Mouse (Mus musculus): ENCODE data around the gene Slc35g2. TPM values are rescaled to one million over a fixed set of nuclear protein-coding genes. Genes with fewer than 3 reads are reported as not detected.

Gene Slc35g2
- total and polyA plus RNA-seq, 3 experiments = 3.0 to 5.0 (median 3.9) TPM

- H3K4me1 ChIP-seq (ENCODE audit: control insufficient read depth, insufficient read depth, low read length) = peaks cover 6% of the 10 kb centered on the region
- no peaks in the 10 kb centered on the region for H3K27me3 ChIP-seq (ENCODE audit: control insufficient read depth, insufficient read depth, low read length)
- 2% methylated on average over 2 of the region's 2 CpGs for WGBS
- no peak for TF ChIP-seq EP300 (IDR thresholded peaks at IDR 0.05; ENCODE audit: insufficient read depth, low read depth, low read length)
- TF ChIP-seq CTCF (IDR thresholded peaks at IDR 0.05) = peak; percentile 86
- TF ChIP-seq POLR2A (IDR thresholded peaks at IDR 0.05; ENCODE audit: insufficient read depth, low read depth, low read length) = no peak
- H3K79me2 ChIP-seq (replicated peaks; ENCODE audit: control insufficient read depth, insufficient read depth, low read length) = peaks cover 8% of the 10 kb centered on the region
- no peak overlapping the region for H3K9ac ChIP-seq (ENCODE audit: low read depth, low read length)
- peak overlapping the region; percentile 50 for H3K27ac ChIP-seq
- intact Hi-C loops (cut with DNase I) = loop anchor here (1.0 to 2.0 kb wide), 4 partner anchors 25 to 396 kb away; partner anchors contain the start of gene Slc35g2
- peak in 1 of 2 experiments; percentile 30 for DNase-seq
- no peak overlapping the region for H3K4me3 ChIP-seq
- peaks cover 11% of the 10 kb centered on the region; the same call in 1 of the 2 replicates for H3K36me3 ChIP-seq (ENCODE audit: control insufficient read depth, insufficient read depth, low read length)
Measured at GRCm38 (mm10) chr9:100520586-100520985, 50.3 kb downstream of the Slc35g2 start.

DNA sequence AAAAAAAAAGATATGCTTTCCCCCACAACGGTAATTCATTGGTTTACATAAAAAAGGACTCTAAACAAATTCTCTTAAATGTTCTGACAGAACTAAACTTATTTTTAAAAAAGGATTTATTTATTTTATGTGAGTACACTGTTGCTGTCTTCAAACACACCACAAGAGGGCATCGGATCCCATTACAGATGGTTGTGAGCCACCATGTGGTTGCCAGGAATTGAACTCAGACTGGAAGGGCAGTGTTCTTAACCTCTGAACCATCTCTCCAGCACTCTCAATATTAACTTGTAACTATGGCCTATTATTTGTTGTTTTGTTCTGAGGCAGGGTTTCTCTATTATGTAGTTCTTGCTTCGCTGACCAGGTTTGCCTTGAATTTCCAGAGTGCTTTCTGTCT lies 50.9 kb downstream of the Slc35g2 start:
- peaks cover 6% of the 10 kb centered on the region for H3K4me1 ChIP-seq (ENCODE audit: control insufficient read depth, insufficient read depth, low read length)
- TF ChIP-seq CTCF (IDR thresholded peaks at IDR 0.05) = peak; percentile 58
- TF ChIP-seq POLR2A (IDR thresholded peaks at IDR 0.05; ENCODE audit: insufficient read depth, low read depth, low read length) = no peak
- H3K36me3 ChIP-seq (ENCODE audit: control insufficient read depth, insufficient read depth, low read length) = peaks cover 11% of the 10 kb centered on the region; the same call in 1 of the 2 replicates
- intact Hi-C loops (cut with DNase I) = loop anchor here (1.0 to 2.0 kb wide), 4 partner anchors 25 to 397 kb away; partner anchors contain the start of gene Slc35g2
- no peak for DNase-seq
- H3K79me2 ChIP-seq (replicated peaks; ENCODE audit: control insufficient read depth, insufficient read depth, low read length) = peaks cover 8% of the 10 kb centered on the region
- H3K27ac ChIP-seq = peak overlapping the region; percentile 50
- no peak overlapping the region for H3K4me3 ChIP-seq
- H3K9ac ChIP-seq (ENCODE audit: low read depth, low read length) = no peak overlapping the region
- 98% methylated on average over 3 of the region's 3 CpGs for WGBS
- no peaks in the 10 kb centered on the region for H3K27me3 ChIP-seq (ENCODE audit: control insufficient read depth, insufficient read depth, low read length)

DNA sequence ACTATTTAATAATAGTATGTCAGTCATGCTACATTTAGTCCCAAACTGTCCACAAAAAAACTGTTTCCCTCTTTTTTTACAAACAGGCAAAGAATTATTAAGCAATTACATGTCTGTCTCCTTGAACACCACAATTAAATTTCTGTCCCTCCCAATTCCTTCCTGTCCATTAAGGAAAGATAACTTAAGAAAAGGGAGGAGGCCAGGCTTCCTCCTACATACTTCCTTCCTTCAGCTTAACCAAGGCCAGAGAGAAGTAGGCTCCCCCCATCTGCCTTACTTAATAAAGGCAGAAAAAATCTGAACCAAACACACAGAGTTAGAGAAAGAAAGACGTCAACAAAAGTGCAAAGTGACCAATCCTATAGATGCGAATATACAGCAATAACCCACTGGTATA lies 63.3 kb downstream of the Slc35g2 start:
- DNase-seq = no peak
- H3K27me3 ChIP-seq (ENCODE audit: control insufficient read depth, insufficient read depth, low read length) = no peaks in the 10 kb centered on the region
- H3K36me3 ChIP-seq (ENCODE audit: control insufficient read depth, insufficient read depth, low read length) = peaks cover 34% of the 10 kb centered on the region
- H3K79me2 ChIP-seq (replicated peaks; ENCODE audit: control insufficient read depth, insufficient read depth, low read length) = no peaks in the 10 kb centered on the region
- 52% methylated on average over 2 of the region's 2 CpGs for WGBS
- intact Hi-C loops (cut with DNase I) = loop anchor here (2.0 kb wide), 3 partner anchors 15 to 53 kb away; no protein-coding TSS in a partner anchor
- no peak overlapping the region for H3K9ac ChIP-seq (ENCODE audit: low read depth, low read length)
- peaks cover 4% of the 10 kb centered on the region for H3K4me1 ChIP-seq (ENCODE audit: control insufficient read depth, insufficient read depth, low read length)
- peak overlapping the region; percentile 83 for H3K27ac ChIP-seq
- no peak; the same call in 1 of the 2 replicates for TF ChIP-seq POLR2A (IDR thresholded peaks at IDR 0.05; ENCODE audit: insufficient read depth, low read depth, low read length)
- no peak for TF ChIP-seq EP300 (IDR thresholded peaks at IDR 0.05; ENCODE audit: insufficient read depth, low read depth, low read length)
- TF ChIP-seq CTCF (IDR thresholded peaks at IDR 0.05) = no peak
- peak overlapping the region; percentile 47; the same call in 1 of the 2 replicates for H3K4me3 ChIP-seq

DNA sequence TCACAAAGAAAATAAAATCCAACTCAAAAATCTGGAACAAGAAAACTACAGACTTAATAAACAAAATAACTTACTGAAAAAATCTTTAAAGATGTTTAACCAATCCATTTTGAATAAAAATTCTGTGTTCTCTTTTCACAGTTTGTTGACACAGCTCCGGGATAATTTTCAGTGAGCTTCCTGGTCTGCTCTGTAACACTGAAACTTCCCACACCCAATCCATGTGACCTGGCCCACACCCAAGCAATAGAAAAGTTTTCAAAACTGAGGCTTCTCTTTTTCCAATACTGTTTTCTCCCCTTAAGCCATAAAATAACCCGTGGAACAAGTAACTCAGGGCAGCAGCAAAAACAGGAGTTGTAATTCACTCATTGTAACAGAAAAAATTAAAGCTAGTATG lies 64.2 kb downstream of the Slc35g2 start:
- peak overlapping the region; percentile 80 for H3K27ac ChIP-seq
- H3K4me1 ChIP-seq (ENCODE audit: control insufficient read depth, insufficient read depth, low read length) = peaks cover 4% of the 10 kb centered on the region
- TF ChIP-seq EP300 (IDR thresholded peaks at IDR 0.05; ENCODE audit: insufficient read depth, low read depth, low read length) (0 out of 2 replicates have a peak, but pooled peaks have one; percentile 40), CTCF (IDR thresholded peaks at IDR 0.05) (no peak), POLR2A (IDR thresholded peaks at IDR 0.05; ENCODE audit: insufficient read depth, low read depth, low read length) (peak; percentile 63)
- H3K4me3 ChIP-seq = peak overlapping the region; percentile 47
- no peaks in the 10 kb centered on the region for H3K27me3 ChIP-seq (ENCODE audit: control insufficient read depth, insufficient read depth, low read length)
- intact Hi-C loops (cut with DNase I) = loop anchor here (2.0 kb wide), 3 partner anchors 14 to 52 kb away; no protein-coding TSS in a partner anchor
- no peak overlapping the region for H3K9ac ChIP-seq (ENCODE audit: low read depth, low read length)
- H3K79me2 ChIP-seq (replicated peaks; ENCODE audit: control insufficient read depth, insufficient read depth, low read length) = peaks cover 1% of the 10 kb centered on the region; the same call in 1 of the 2 replicates
- peaks cover 34% of the 10 kb centered on the region for H3K36me3 ChIP-seq (ENCODE audit: control insufficient read depth, insufficient read depth, low read length)
- peak; percentile 75 for DNase-seq
- WGBS = 9% methylated on average over 2 of the region's 2 CpGs

- Histone ChIP-seq H3K9ac (ENCODE audit: low read depth, low read length) (peak overlapping the region; percentile 57), H3K27ac (peak overlapping the region; percentile 80), H3K4me3 (peak overlapping the region; percentile 47), H3K36me3 (ENCODE audit: control insufficient read depth, insufficient read depth, low read length) (peaks cover 28% of the 10 kb centered on the region), H3K4me1 (ENCODE audit: control insufficient read depth, insufficient read depth, low read length) (peaks cover 4% of the 10 kb centered on the region), H3K27me3 (ENCODE audit: control insufficient read depth, insufficient read depth, low read length) (no peaks in the 10 kb centered on the region), H3K79me2 (replicated peaks; ENCODE audit: control insufficient read depth, insufficient read depth, low read length) (peaks cover 2% of the 10 kb centered on the region; the same call in 1 of the 2 replicates)
- intact Hi-C loops (cut with DNase I) = loop anchor here (2.0 kb wide), 1 partner anchor 35 kb away; no protein-coding TSS in a partner anchor
- no peak for TF ChIP-seq POLR2A (IDR thresholded peaks at IDR 0.05; ENCODE audit: insufficient read depth, low read depth, low read length)
- no peak for TF ChIP-seq EP300 (IDR thresholded peaks at IDR 0.05; ENCODE audit: insufficient read depth, low read depth, low read length)
- TF ChIP-seq CTCF (IDR thresholded peaks at IDR 0.05) = no peak
- 59% methylated on average over 4 of the region's 4 CpGs for WGBS
- DNase-seq = no peak
Measured at GRCm38 (mm10) chr9:100505498-100505897, 65.4 kb downstream of the Slc35g2 start.

Other genes starting within 250 kb of the Slc35g2 start
- 1 to 10 TPM in 1 of 2 experiments, under 1 TPM in 1; 0.86 to 1.6 TPM for gene Il20rb, start 84.3 kb downstream of the Slc35g2 start, total RNA-seq (2021)
- gene Il20rb, start 84.3 kb downstream of the Slc35g2 start, polyA plus RNA-seq (2012; rRNA removed) = 1.7 and 2.0 TPM in 2 replicates
- gene Nck1, start 25.0 kb downstream of the Slc35g2 start, total RNA-seq (2021) = 10 to 100 TPM; 41.7 to 47.5 TPM
- 7.0 and 19.6 TPM in 2 replicates for gene Nck1, start 25.0 kb downstream of the Slc35g2 start, polyA plus RNA-seq (2012; rRNA removed)
- gene Stag1, start 26.7 kb upstream of the Slc35g2 start, total RNA-seq (2021) = 10 to 100 TPM; 27.8 TPM
- 4.1 and 8.1 TPM in 2 replicates for gene Stag1, start 26.7 kb upstream of the Slc35g2 start, polyA plus RNA-seq (2012; rRNA removed)

All from heart, adult 2 months (tissue).